Mouse (Mus musculus) spleen, adult 12 weeks (tissue): ENCODE results near the gene Rgs12.

Experiments used
- DNase-seq: peaks from one replicate; pipeline ENCODE4 v3.0.0; 2022; ENCODE audit warnings: low spot score

Rgs12 gene

GRCm38 (mm10) chr5:34948861-34949760, at the start of gene Rgs12:
Gene Rgs12 (plus strand): TSS chr5:34949445.
- DNase-seq: peak; percentile 84

DNA sequence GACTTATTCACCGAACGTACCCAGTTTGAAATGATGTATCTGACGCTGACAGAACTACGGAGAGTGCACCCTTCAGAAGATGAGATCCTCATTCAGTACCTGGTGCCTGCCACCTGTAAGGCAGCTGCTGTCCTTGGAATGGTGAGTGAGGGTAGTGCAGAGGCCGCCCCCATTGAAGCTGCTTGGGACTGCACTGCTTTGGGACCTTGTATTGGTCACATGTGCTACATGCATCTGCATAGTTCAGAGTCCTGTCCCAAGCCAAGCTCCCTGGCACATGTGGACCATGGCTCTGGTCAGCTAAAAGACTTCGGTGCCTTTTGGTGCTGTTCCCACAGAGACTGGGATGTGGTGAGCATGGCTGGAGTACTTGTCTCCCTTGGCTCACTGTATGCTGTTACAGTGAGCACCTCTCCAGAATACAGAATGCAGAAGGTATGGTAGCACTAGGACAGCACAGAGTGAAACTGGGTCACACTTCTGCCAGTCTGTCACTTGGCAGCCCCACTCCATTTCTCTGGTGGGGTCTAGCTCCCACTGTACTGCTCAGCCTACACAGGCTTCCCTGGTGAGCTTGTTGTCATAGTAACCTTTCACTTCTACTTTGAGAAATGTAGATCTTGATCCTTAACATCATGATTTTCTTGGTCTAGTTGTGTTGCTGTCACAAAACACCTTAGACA, 49.3 kb upstream of the Rgs12 start:
- no peak for DNase-seq

GRCm38 (mm10) chr5:34902371-34902770, 46.9 kb upstream of the Rgs12 start:
- no peak for DNase-seq

DNA sequence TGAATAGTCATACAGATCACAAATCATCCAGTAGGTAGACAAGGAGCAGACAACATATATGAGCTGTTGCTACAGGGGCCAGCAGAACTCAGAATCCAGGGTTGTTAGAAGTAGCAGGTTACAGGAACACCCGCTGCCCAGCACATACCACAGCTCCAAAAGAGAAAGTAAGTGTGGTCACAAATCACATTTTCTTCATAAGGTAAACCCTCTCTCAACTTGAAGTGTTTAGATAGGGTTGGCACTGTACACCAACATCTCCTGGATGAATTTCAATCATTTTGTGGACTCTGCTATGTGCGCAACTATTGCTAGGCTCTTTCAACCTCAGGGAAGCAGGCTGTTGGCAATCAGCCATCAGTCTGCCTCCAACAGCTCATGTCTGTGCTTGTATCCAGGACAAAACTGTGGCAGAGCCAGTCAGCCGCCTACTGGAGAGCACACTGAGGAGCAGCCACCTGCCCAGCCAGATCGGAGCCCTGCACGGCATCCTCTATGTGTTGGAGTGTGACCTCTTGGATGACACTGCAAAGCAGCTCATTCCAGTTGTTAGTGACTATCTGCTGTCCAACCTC, 46.3 kb upstream of the Rgs12 start:
- no peak for DNase-seq

GRCm38 (mm10) chr5:34904412-34904811, 44.8 kb upstream of the Rgs12 start:
- no peak for DNase-seq

- DNase-seq: no peak
Observed at GRCm38 (mm10) chr5:34907230-34907629, 42.0 kb upstream of the Rgs12 start.

GRCm38 (mm10) chr5:34907910-34908725, 41.1 kb upstream of the Rgs12 start, which contains the start of gene Msantd1:
Gene Msantd1 (plus strand): TSS chr5:34908012.
- no peak for DNase-seq

- no peak for DNase-seq
Observed at GRCm38 (mm10) chr5:34908726-34909633, 40.3 kb upstream of the Rgs12 start.

DNA sequence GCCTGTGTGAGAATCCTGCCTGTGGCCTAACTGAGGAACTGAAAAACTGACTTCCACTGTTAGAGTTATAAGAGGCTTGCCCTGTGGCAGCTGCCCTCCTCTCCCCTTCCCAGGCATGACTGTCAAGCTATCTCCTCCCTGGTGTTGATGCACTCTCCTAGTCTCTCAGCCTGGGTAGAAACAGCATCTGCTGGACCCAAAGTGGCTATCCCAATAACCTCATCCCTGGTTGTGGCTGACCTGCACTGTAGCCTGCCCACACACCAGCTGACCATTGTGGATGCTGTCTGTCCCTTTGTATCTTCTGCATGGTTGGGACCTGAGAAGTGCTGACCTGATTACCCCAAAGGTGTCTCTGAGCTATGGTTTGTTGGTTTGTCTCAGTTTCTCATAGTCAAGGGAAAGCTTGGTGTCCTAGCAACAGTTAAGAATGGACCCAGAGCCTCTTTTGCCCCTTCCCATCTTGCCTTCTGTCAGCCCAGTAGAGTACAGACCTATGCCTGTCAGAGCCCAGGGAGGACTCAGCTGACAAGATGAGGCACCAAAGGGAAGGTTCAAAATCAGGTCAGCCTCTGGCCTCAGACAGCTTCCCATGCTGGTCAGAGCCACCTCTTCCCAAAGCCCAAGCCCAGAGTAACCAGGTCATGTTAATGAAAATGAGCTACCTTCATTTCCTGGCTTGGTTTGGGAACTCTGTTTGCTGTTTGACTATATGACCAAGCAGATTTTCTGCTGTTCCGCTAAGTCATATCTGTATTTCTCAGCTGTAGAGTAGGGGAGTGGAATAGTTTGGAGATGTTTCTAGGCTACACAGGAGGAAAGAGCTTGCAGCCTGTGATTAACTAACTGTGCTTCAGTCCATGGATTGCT, 39.4 kb upstream of the Rgs12 start:
- DNase-seq: peak; percentile 36

GRCm38 (mm10) chr5:34910504-34910815, 38.8 kb upstream of the Rgs12 start:
- DNase-seq: peak; percentile 38

DNA sequence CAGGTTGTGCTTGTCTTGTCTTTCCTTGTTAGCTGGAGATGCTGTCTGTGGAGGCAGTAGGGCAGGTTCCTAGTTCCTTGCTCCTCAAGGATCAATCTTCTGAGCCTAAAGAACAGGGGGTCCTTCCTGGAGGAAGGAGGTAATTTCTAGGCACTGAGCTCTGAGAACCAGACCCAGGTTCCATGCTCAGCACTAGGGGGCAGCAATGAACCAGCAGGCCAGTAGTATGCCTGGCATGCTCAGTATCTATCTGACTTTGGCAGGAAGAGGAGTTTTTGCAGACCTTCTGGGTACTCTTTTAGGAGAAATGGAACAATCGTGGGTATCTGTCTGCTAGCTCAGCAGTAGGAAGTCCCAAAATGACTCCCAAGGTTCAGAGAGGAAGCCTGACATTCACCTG, 33.4 kb upstream of the Rgs12 start:
- peak; percentile 61 for DNase-seq

DNA sequence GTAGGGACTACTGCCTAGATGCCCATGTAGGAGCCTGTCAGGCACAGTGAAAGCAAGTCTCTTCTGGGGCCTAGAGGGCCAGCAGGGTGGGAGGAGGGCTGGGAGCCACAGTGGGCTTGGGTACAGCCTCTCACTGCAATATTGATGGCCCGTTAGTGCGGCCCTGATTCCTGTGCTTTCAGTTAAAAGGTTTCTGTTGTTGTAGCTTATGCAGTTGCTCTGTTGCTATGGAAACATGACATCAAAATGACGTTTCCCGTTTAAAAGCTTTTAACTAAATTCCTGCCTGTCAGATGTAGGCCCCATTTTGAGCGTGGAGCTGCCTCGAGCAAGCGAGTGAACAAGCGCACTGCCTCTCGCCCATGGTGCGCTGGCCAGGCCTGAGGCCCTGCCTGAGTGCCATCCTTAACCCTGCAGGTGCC, 32.0 kb upstream of the Rgs12 start:
- DNase-seq: no peak

DNA sequence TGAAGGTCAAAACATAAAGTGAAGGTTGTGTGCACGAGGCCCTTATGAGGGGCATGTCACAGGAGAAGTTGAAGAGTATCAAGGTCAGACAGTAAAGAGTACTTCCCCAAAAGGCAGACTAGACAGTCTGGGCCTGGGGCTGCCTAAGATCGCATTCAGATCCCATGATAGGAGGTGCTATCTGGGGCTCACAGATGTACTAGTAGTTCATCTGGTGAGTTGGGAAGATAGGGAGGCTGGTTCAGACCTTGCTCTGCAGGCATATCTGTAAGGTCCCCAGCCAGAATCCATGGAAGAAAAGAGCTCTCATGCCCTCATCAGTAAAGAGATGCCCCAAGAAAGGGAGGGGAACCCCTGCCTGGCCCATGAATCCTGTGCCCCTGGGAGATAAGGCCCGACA, 30.5 kb upstream of the Rgs12 start:
- DNase-seq: no peak

- DNase-seq: no peak
Observed at GRCm38 (mm10) chr5:34922531-34922930, 26.7 kb upstream of the Rgs12 start.

GRCm38 (mm10) chr5:34923920-34924319, 25.3 kb upstream of the Rgs12 start:
- DNase-seq: peak; percentile 42

DNA sequence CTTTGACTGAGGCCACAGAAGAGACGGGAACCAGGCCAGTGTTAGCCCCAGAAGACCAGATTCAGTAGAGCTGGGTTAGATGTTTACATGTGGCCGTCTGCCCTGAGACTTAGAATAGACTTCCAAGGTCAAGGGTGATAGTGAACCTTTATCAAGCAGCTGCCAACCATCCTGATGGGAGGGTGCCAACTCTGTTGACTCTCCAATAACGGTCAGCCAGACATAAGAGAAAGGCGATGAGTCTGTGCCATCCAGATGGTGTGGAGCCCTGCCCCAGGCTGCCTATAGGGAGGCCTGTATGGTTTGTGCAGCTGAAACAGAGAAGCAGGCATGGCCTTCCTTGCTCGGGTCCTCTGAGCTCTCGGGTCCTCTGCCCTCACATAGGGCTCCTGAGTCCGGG, 24.7 kb upstream of the Rgs12 start:
- DNase-seq: peak; percentile 72

DNA sequence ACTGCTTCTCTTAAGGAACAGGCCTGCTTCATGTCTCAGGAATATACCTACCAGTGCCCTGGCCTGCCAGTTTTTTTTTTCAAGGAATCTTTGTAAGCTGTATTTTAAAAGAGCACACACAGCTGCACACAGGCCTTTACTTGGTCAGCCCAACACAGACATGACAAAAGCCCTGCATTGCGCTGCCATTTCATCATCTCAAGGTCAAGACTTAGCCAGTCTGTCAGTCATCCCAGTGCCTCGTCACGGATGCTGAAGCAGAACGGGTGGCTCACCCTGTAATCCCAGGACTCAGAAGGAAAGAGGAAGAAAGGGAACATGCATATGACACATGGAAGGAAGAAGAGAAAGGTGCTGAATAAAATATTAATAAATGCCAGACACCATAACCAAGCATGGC, 21.6 kb upstream of the Rgs12 start:
- no peak for DNase-seq

DNA sequence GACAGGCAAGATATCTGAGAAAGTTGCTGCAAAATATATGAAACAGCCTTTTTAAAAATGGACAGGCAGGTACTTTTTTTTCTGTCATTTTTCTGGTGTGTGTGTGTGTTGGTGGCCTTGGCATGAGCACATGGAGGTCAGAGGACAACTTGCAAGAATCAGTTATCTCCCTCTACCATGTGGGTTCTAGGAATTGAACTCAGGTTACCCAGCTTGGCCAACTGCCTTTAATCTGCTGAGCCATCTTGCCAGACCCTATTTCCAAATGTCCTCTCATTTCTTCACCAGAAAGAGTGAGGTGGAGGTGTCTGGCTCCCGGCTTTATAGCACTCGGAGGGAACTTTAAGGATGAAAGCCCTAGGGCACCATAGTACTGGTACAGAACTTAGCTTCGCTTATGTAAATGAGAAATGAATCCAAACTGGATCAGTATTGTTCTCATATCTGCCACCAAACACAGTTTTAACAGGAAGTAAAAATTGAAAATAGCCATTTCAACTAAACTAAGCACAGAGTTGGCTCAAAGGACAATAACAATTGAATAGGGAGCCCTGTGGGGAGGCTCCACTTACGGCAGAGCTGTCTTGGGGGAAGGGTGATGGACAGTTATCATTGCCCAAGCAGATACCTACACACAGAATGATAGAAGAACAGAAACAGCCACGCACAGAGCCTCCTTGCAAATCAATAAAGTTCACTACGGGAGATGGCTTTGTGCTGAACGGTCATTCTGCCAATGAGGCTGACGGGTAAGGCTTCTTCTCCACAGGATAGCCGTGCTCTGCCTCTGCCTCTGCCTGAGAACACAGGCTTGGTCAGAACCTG, 18.9 kb upstream of the Rgs12 start:
- DNase-seq: no peak

- DNase-seq: no peak
Observed at GRCm38 (mm10) chr5:34931091-34931490, 18.2 kb upstream of the Rgs12 start.
